Mouse (Mus musculus) lung, adult 2 months (tissue): ENCODE measurements around the gene S100a8.

Experiments used
- CTCF ChIP-seq: fragments of 200-500 bp; IDR thresholded peaks from 2 replicates; pipeline ENCODE4 v1.5.1; 2011; ENCODE audit warnings: mild to moderate bottlenecking, low read length, control low read depth; ENCODE audit not compliant: insufficient read depth
- POLR2A ChIP-seq: fragments of 200-500 bp; IDR thresholded peaks from 2 replicates; pipeline ENCODE4 v1.6.1; 2011; ENCODE audit warnings: low read depth, mild to moderate bottlenecking, control low read depth, low read length, borderline replicate concordance; ENCODE audit errors: extremely low read depth

DNA sequence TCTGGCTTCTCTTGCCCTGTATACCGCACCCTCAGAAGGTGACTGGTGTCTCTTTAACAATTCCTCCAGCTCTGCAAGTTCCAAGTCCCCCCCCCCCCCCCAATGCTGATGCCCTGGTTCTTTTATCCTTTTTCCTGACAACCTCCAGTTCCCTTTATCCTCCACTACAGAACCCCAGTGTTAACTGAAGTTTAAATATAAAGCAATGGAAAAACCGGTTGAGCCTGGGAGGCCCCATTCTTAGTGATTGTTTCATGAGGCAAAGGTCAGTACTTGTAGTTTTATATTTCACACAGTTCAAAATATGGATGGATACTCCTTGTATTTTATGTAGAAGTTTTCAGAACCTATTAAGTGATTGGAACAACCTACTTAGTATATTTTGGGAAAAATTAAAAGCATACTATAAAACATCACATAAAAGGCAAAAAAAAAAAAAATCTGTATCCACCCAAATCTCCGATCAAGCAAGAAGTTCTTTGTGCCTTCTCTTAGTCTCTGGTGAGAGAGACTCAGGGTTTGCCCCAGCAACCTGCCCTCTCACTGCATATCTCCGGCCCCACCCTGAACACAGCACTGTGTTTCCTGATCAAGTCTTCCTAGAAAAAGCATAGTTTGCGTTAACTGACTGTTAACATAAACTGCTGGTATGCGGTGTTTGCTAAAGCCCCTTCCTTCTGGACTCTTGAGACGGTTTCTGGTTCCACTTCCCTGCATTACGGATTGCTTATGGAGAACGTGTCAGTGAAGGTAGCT lies 42.3 kb upstream of the S100a8 start:
- no peak for TF ChIP-seq POLR2A
- TF ChIP-seq CTCF: no peak
